Mouse (Mus musculus): ENCODE measurements around the gene Sox4.

The Sox4 gene

GRCm38 (mm10) chr13:28946565-28947135, 6.9 kb downstream of the Sox4 start:
- DNase-seq: no peak

DNA sequence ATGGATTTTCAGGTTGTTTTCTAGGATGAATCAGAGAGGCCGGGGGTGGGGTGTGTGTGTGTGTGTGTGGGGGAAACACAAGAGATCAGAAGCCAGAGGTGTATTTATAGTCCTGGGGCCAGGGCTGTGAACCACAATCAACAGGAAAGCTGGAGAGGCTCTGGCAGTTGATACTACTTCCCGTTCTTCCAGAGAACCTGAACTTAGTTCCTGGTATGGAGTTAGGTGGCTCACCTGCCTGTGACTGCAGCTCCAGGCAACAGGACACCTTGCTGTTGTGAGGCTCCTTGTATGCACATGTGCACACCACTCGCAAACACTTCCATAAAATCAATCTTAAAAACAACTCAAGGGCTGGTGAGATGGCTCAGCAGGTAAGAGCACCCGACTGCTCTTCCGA, 7.8 kb downstream of the Sox4 start:
- no peak for DNase-seq

DNA sequence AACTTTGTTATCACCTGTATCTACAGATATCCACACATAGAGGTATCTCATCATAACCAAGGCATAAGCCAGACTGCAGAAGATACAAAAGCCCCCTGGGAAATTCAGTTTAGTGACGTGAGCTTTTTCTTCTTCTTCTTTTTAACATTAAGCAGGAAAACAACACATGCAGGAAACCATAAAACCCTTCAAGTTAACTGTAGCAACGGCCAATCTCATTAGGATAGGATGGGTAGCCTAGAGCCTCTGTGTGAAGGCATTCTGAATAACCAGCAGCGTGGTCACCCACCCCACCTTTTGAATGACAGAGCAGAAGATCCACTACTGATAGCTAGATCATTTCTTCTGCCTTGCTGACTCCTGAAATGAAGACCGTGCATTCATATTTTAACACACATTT, 10.6 kb downstream of the Sox4 start:
- DNase-seq: no peak

GRCm38 (mm10) chr13:28941983-28942630, 11.4 kb downstream of the Sox4 start:
- DNase-seq: no peak

DNA sequence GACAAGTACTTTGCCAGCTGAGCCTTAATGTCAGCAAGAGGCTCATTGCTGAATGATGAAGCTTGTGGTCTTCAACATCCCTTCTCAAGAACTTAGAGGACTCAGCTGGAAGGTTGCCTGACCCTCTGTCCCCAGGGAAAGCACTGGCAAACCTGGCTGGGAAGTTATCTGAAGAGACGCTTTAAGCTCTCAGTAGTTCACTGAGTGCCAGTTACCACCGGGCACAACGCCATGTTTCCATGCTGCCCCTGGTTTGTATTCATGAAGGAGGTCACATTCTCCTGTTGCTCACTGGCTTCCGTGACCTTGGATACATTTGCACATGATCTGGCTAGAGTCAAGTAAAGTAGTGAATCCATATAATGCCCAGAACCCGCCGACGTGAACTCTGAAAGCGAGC, 20.1 kb downstream of the Sox4 start:
- DNase-seq: no peak

- no peak for DNase-seq
Measured at GRCm38 (mm10) chr13:28931776-28932175, 21.7 kb downstream of the Sox4 start.

GRCm38 (mm10) chr13:28931266-28931665, 22.2 kb downstream of the Sox4 start:
- no peak for DNase-seq

- DNase-seq: no peak
Measured at GRCm38 (mm10) chr13:28930364-28930763, 23.1 kb downstream of the Sox4 start.

DNA sequence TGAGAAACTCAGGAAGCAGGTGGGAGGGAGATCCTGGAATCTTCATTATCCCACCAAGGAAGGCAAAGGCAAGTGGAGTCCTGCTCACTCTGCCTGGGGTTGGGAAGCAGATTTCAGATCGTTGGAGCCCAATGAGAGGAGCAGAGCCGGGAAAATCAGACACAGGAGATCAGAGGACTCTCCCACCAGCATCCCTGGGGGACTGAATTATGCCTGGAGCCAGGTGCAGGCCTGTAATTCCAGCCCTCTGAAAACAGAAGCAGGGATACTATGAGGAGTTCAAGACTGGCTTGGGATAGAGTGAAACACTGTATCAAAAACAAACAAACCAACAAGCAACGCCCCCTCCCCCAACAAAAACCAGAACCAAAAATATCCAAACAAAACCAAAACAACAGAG, 23.6 kb downstream of the Sox4 start:
- no peak for DNase-seq

DNA sequence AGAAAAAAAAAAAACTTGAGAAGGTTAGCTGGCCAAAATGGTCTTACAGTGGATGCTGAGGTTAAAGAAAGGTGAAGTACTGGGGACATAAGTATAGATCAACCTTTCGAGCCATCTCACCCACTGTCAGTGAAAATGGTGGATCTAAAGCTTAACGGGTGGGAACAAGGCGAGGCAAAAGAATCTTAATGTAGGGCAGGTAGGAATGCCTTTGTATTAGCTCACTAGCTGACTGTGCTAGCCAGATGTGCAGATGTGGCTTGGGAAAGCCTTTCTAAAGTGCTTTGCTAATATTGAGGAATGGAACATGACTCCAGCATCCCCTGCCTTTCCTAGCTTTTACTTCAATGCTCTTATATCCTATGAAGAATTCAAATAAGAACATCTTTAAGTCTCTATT, 30.4 kb downstream of the Sox4 start:
- no peak for DNase-seq

GRCm38 (mm10) chr13:28917379-28918250, 35.9 kb downstream of the Sox4 start:
- no peak for DNase-seq

GRCm38 (mm10) chr13:28913656-28914055, 39.9 kb downstream of the Sox4 start:
- no peak for DNase-seq

GRCm38 (mm10) chr13:28906981-28907380, 46.5 kb downstream of the Sox4 start:
- no peak for DNase-seq
